Mouse (Mus musculus): Measurements from ENCODE around the gene Ddx19a. TPM values are rescaled to one million over a fixed set of nuclear protein-coding genes. Genes with fewer than 3 reads are reported as not detected.
A peak's percentile ranks its signal among the peaks of the same experiment; 100 is the strongest.
"Not testable (repeated sequence)": the region's sequence is repeated elsewhere in the genome, so short reads cannot be mapped to it uniquely, and the experiment has no call there.

The Ddx19a gene
- polyA plus RNA-seq, 1 experiment from 2014 or later: 12.1 TPM

DNA sequence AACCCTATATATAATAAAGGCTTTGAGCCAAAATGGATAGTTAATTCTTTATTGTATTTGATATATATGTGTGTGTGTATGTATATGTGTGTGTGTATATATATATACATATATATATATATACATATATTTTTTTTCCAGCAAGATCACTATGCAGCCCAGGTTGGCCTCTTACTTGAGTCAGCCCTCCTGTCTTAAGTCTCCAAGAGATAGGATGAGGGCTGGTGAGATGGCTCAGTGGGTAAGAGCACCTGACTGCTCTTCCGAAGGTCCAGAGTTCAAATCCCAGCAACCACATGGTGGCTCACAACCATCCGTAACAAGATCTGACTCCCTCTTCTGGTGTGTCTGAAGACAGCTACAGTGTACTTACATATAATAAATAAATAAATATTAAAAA lies 29.0 kb upstream of the Ddx19a start:
- not testable (repeated sequence) for H3K9me3 ChIP-seq; H3K27me3 ChIP-seq (replicated peaks); H3K27ac ChIP-seq; ATAC-seq (replicated peaks); H3K4me1 ChIP-seq; H3K9ac ChIP-seq; H3K4me2 ChIP-seq; H3K4me3 ChIP-seq; H3K36me3 ChIP-seq (replicated peaks)
- 77% methylated on average over 2 of the region's 2 CpGs for WGBS

DNA sequence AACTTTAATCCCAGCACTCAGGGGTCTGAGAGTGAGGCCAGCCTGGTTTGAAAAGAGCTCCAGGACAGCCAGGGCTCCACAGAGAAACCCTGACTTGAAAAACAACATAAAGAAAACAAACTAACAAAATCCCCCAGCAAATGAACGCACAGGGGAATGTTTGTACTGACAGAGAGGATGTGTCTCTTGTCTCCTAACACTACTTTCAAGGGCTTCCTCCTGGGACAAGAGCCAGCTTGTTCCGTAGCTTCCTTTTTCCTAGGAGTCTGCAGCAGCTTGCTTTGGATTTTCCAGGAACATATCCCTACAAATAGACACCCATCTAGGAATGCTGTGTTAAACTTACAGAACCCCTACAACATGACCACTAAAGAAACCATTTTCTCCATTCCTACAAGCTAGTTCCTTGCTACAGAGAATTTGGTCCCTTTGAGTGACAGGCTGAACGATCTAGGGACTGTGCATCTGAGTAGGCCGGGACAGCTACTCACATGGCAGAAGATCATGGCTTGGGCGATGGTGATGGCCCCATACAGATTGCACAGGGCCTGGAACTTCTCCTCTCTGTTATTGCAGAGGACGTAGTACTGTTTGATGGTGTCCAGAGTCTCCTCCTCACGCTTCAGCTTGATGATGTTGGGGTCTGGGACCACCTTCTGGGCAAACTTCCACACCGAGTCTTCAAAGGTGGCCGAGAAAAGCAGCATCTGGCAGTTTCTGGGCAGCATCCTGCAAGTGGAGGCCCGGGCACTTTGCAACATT lies 12.8 kb upstream of the Ddx19a start:
- H3K4me3 ChIP-seq; H3K27me3 ChIP-seq (replicated peaks); H3K4me1 ChIP-seq; H3K9ac ChIP-seq; H3K27ac ChIP-seq; H3K9me3 ChIP-seq; ATAC-seq (replicated peaks); H3K4me2 ChIP-seq: not testable (repeated sequence)
- H3K36me3 ChIP-seq (replicated peaks): peaks cover 45% of the 10 kb centered on the region
- 92% methylated on average over 9 of the region's 10 CpGs for WGBS

DNA sequence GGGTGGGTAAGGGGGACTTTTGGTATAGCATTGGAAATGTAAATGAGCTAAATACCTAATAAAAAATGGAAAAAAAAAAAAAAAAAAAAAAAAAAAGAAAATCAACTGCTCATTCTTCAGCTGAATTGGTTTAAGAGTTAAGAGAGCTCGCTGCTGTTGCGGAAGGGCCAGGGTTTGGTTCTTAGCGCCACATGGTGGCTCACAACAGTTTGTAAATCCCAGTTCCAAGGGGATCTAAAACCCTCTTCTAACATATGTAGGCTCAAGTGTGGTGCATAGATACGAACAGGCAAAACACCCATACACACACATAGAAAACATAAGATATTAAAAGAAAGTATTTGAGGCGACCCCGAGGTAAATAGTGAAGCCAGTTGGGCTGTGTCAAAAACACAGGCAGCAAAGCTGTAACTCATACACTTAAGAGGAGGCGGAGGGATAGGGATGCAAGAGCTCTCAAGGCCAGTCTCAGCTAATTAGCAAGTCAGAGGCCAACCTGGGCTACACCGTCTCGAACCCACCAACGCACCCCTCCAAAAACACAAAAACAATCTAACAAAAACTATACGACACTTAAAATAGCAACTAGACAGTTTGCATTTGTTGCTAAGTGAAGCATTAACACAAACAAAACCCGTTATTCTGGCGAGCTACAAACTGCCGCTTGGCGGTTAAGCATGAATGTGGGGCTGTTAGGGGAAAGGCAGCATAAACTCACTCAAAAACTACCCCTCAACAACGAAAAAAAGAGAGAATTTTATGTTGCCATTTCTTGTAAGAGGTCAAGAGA lies 764 bp downstream of the Ddx19a start:
- Histone ChIP-seq H3K36me3 (replicated peaks) (peaks cover 8% of the 10 kb centered on the region), H3K4me3 (peak overlapping the region; percentile 88), H3K27me3 (replicated peaks) (no peaks in the 10 kb centered on the region), H3K4me2 (peak overlapping the region; percentile 81), H3K4me1 (peaks cover 15% of the 10 kb centered on the region), H3K27ac (peak overlapping the region; percentile 79), H3K9me3 (no peaks in the 10 kb centered on the region), H3K9ac (peak overlapping the region; percentile 63)
- ATAC-seq (replicated peaks): no peak
- WGBS: 34% methylated on average over 16 of the region's 16 CpGs

DNA sequence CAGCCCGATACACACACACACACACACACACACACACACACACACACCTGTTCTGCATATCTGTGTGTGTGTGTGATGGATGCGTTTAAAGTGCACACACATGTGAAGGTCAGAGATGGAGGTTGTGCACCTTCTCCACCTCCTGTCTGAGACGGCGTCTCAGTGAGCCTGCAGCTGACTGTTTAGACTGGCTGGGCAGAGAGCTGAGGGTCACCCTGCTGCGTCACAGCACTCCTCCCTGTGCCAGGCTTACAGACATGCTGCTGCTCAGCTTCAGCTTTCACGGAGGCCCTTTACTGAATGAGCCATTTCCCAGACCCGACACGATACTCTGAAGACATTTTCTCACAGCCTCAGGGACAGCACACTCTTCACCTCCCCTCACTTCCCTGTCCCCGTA lies 7.6 kb downstream of the Ddx19a start:
- ATAC-seq (replicated peaks): no peak
- no peak overlapping the region for H3K9ac ChIP-seq
- no peaks in the 10 kb centered on the region for H3K27me3 ChIP-seq (replicated peaks)
- no peak overlapping the region for H3K27ac ChIP-seq
- H3K36me3 ChIP-seq (replicated peaks): peaks cover 58% of the 10 kb centered on the region
- no peak overlapping the region for H3K4me3 ChIP-seq
- H3K9me3 ChIP-seq: no peaks in the 10 kb centered on the region
- H3K4me2 ChIP-seq: no peak overlapping the region
- 94% methylated on average over 9 of the region's 9 CpGs for WGBS
- no peaks in the 10 kb centered on the region for H3K4me1 ChIP-seq

DNA sequence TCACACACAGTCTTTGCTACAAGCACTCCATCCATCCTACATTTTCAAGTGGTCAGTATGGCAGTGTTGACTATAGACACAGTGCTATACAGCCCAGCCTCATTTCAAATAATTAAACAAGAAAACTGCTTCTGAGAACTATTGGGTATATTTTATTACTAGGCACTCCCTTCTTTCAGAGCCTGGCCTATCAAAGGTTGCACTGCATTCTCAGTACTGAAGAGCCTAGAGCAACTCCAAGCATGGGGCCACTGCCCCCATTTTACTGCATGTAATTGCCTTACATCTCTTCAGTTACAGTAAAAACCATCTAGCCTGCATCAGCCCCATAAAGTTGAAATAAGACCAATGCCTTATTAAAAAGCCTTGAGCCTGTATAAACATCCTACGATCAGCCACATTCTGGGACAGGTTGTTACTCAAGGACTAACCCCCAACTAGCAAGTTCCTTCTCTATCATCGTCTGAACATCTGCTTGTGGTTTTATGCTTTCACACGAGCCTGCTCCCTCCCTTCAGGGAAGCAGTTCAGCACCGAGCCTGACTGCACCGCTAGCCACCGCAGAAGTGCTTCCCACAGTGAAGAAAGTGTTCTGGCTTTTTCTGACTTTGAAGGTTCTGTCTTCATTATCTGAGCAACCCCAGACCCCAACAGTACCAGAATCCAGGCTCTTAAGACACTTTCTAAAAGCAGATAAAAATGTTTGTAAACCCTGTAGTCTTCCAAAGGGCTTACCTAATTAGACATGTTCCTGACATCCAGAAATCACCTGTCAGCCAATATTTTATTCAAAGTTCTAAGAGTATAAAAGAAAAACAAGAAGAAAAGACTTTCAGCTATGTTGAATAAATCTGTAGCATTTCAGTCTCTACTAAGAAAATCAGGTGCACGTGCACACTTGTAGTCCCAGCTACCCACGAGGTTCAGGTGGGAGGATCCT lies 9.5 kb downstream of the Ddx19a start:
- Histone ChIP-seq H3K4me1 (no peaks in the 10 kb centered on the region), H3K9ac (no peak overlapping the region), H3K9me3 (no peaks in the 10 kb centered on the region), H3K4me3 (no peak overlapping the region), H3K36me3 (replicated peaks) (peaks cover 76% of the 10 kb centered on the region), H3K27ac (no peak overlapping the region), H3K27me3 (replicated peaks) (no peaks in the 10 kb centered on the region), H3K4me2 (no peak overlapping the region)
- no peak for ATAC-seq (replicated peaks)
- WGBS: 91% methylated on average over 8 of the region's 8 CpGs

DNA sequence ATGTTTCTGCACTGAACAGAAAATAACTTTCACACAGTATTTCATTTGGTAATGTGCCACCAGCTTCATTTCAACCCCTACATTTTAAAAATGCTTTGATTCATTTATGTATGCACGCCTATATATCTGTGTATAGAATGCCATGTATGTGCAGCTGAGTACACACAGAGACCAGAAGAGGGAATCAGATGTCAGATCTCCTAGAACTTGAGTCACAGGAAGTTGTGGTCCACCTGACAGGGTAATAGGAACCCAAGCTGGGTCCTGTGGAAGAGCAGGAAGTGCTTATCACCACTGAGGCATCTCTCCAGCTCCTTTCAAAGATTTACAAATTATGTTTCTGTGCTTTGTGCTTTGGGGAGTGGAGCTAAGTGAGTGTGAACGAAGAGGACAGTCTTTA lies 16.3 kb downstream of the Ddx19a start:
- ATAC-seq (replicated peaks): no peak
- Histone ChIP-seq H3K27ac (no peak overlapping the region), H3K4me1 (no peaks in the 10 kb centered on the region), H3K27me3 (replicated peaks) (no peaks in the 10 kb centered on the region), H3K4me2 (no peak overlapping the region), H3K36me3 (replicated peaks) (peaks cover 69% of the 10 kb centered on the region), H3K9me3 (no peaks in the 10 kb centered on the region), H3K4me3 (no peak overlapping the region), H3K9ac (no peak overlapping the region)
- WGBS: 92% methylated on average over 2 of the region's 2 CpGs

DNA sequence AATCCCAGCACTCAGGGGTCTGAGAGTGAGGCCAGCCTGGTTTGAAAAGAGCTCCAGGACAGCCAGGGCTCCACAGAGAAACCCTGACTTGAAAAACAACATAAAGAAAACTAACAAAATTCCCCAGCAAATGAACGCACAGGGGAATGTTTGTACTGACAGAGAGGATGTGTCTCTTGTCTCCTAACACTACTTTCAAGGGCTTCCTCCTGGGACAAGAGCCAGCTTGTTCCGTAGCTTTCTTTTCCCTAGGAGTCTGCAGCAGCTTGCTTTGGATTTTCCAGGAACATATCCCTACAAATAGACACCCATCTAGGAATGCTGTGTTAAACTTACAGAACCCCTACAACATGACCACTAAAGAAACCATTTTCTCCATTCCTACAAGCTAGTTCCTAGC lies 19.6 kb downstream of the Ddx19a start:
- not testable (repeated sequence) for H3K27ac ChIP-seq; H3K9ac ChIP-seq; H3K4me2 ChIP-seq; H3K27me3 ChIP-seq (replicated peaks); ATAC-seq (replicated peaks); H3K9me3 ChIP-seq; H3K4me1 ChIP-seq; H3K4me3 ChIP-seq
- WGBS: 86% methylated on average over 2 of the region's 2 CpGs
- peaks cover 47% of the 10 kb centered on the region for H3K36me3 ChIP-seq (replicated peaks)

DNA sequence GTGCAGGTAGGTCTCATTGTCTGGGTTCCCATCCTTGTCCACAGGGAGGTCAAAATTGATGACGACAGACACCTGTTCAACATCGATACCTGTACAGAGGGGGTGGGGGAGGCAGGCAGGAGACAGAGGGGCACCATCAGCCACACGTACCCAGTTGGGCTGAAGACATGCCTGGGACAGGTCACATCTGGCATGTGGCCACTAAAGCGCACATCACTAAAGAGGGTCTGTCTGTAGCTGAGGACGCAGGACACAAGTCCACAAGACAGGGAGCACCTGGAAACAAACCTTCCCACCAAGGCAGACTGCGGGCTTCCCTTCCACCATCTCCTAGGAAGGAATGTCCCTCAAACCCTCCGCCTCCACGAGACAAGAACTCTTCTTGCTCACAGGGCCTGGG lies 21.1 kb downstream of the Ddx19a start:
- not testable (repeated sequence) for H3K9ac ChIP-seq; H3K27ac ChIP-seq; H3K27me3 ChIP-seq (replicated peaks); H3K4me1 ChIP-seq; ATAC-seq (replicated peaks); H3K4me3 ChIP-seq; H3K4me2 ChIP-seq; H3K9me3 ChIP-seq
- H3K36me3 ChIP-seq (replicated peaks): peaks cover 34% of the 10 kb centered on the region
- WGBS: 97% methylated on average over 8 of the region's 8 CpGs

DNA sequence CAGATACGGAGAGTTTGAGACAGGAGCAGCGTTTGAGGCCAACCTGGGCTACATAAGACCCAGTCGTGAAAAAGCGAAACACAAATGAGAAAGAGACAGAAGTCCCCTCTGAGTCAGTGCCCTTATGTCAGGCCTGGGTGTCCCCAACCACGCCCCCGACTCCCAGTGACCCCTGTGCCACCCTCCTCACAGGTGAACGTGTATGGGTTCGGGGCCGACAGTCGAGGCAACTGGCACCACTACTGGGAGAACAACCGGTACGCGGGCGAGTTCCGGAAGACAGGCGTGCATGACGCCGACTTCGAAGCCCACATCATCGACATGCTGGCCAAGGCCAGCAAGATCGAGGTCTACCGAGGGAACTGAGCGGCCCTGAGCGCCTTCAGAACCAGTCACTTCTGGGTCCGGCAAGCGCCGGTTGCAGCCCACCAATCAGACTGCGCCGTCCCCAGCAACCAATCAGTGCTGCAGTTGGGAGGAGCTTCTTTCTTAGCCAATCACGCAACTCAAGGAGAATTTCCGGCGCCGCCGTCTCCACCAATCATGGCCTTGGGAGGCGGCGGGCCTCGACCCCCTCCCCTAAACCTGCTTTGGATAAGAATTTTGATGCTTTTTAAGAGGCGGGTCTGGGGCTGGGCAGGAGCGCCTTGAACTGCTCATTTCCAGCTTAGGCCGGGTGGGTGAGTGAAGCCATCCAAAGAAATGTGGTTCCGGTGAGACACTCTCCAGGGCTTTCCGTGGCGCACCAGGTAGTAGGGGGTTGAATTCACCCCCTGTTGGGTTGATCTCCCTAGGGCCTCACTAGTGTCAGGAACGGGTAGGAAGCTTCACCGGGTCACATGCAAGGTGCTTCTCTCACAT lies 27.5 kb downstream of the Ddx19a start:
- H3K4me2 ChIP-seq: peak overlapping the region; percentile 86
- no peaks in the 10 kb centered on the region for H3K9me3 ChIP-seq
- H3K36me3 ChIP-seq (replicated peaks): peaks cover 8% of the 10 kb centered on the region
- WGBS: 5% methylated on average over 45 of the region's 45 CpGs
- peak overlapping the region; percentile 64; the same call in 1 of the 2 replicates for H3K27ac ChIP-seq
- H3K9ac ChIP-seq: peak overlapping the region; percentile 55
- H3K27me3 ChIP-seq (replicated peaks): no peaks in the 10 kb centered on the region
- H3K4me1 ChIP-seq: peaks cover 9% of the 10 kb centered on the region
- peak overlapping the region; percentile 48 for H3K4me3 ChIP-seq
- peak; percentile 99 for ATAC-seq (replicated peaks)

DNA sequence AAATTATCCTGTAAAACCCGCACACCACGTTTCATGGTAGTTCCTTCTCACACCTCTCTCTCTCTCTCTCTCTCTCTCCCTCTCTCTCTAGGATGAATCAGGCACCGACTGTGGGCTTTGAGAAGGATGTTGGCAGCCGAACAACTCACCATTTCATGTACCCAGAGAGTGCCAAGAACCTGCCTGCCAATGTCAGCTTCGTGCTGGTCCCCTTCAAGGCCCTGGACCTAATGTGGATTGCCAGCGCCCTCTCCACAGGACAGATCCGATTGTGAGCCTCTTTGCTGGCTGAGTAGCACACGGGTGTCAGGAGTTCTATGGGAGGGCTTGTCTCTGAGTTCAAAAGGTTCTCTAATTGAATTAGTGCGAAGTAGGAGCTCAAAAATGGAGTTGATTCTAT lies 30.3 kb downstream of the Ddx19a start:
- H3K27me3 ChIP-seq (replicated peaks): no peaks in the 10 kb centered on the region
- 83% methylated on average over 9 of the region's 9 CpGs for WGBS
- 0 out of 2 replicates have a peak, but pooled peaks cover 1% of the 10 kb centered on the region for H3K36me3 ChIP-seq (replicated peaks)
- H3K9me3 ChIP-seq: no peaks in the 10 kb centered on the region
- H3K4me3 ChIP-seq: no peak overlapping the region
- H3K9ac ChIP-seq: no peak overlapping the region
- H3K4me1 ChIP-seq: peaks cover 9% of the 10 kb centered on the region
- no peak for ATAC-seq (replicated peaks)
- no peak overlapping the region for H3K27ac ChIP-seq
- H3K4me2 ChIP-seq: no peak overlapping the region

DNA sequence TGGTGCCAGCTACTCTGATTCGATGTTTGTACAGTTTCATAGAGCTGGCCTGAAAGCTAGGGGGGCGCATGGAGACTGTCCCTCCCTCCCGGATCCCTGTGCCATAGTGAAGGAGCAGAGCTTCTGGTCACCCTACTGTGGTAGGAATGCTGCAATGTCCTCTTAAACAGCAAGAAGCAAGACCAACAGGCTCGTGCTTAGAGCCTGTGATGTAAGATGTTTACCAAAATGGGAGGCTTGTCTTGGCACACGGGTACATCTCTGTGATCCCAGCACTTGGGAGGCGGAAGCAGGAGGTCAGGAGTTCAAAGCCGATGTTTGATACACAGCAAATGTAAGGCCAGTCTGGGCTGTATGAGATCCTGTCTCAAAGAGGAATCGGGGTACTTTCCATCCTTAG lies 31.0 kb downstream of the Ddx19a start:
- no peak overlapping the region for H3K27ac ChIP-seq
- H3K4me1 ChIP-seq: peaks cover 9% of the 10 kb centered on the region
- 84% methylated on average over 8 of the region's 8 CpGs for WGBS
- no peak overlapping the region for H3K4me3 ChIP-seq
- no peaks in the 10 kb centered on the region for H3K9me3 ChIP-seq
- H3K9ac ChIP-seq: no peak overlapping the region
- 0 out of 2 replicates have a peak, but pooled peaks cover 5% of the 10 kb centered on the region for H3K36me3 ChIP-seq (replicated peaks)
- ATAC-seq (replicated peaks): no peak
- H3K27me3 ChIP-seq (replicated peaks): no peaks in the 10 kb centered on the region
- H3K4me2 ChIP-seq: no peak overlapping the region

All from midbrain, embryonic 15.5 days (tissue).